Mouse (Mus musculus) spleen, adult 12 weeks (tissue): Measurements from ENCODE around the gene Ripk1.
A peak's percentile ranks its signal among the peaks of the same experiment; 100 is the strongest.

Experiments
- DNase-seq: peaks from one replicate; pipeline ENCODE4 v3.0.0; 2022; ENCODE audit warnings: low spot score

Ripk1 gene

GRCm38 (mm10) chr13:34076561-34077491 is 74.7 kb downstream of the Ripk1 start:
- DNase-seq, result no peak

GRCm38 (mm10) chr13:34077492-34078271 is 75.5 kb downstream of the Ripk1 start, which contains the start of gene Tubb2a:
Gene Tubb2a (minus strand): TSS chr13:34078007.
- DNase-seq, result peak; percentile 90

GRCm38 (mm10) chr13:34078500-34079280 is 76.5 kb downstream of the Ripk1 start:
- DNase-seq, result no peak

GRCm38 (mm10) chr13:34079801-34080200 is 77.6 kb downstream of the Ripk1 start:
- DNase-seq, result no peak

- DNase-seq, result no peak
Measured at GRCm38 (mm10) chr13:34081926-34082325, 79.8 kb downstream of the Ripk1 start.

GRCm38 (mm10) chr13:34084026-34084750 is 82.0 kb downstream of the Ripk1 start:
- DNase-seq, result no peak
